17 mouse cellular contexts compared by ENCODE assay signal in genomic region chr1:134910037-134910436, GRCm38 (mm10). TPM values are rescaled to one million over a fixed set of nuclear protein-coding genes. Genes with fewer than 3 reads are reported as not detected.
DNase-seq lines count a peak whose midpoint lies in the region; ATAC-seq and TF ChIP-seq lines count a peak whose summit lies in the region.
"Had no signal": no experiment of that assay in that cellular context is flagged by ENCODE, and none has a peak within 500 bp of the region (broad histone marks: within the 10 kb centered on the region; RNA-seq: fewer than 3 reads in every experiment).

No protein-coding gene starts in this region.

- H3K27ac ChIP-seq in liver, adult 2 months (replicated peaks; ENCODE audit: insufficient read depth, low read depth, low read length) = no peak overlapping the region
- H3K27ac ChIP-seq in liver, postnatal 0 days (ENCODE audit: low read depth) = no peak overlapping the region
- H3K27ac ChIP-seq in heart, embryonic 10.5 days = peak overlapping the region; percentile 85
- no peak overlapping the region for H3K27ac ChIP-seq in forebrain, embryonic 10.5 days
- H3K27ac ChIP-seq in hindbrain, embryonic 12.5 days = no peak overlapping the region
- H3K27ac ChIP-seq: embryonic facial prominence, embryonic 15.5 days; forebrain, embryonic 13.5 days had no signal

- no peak overlapping the region for H3K4me2 ChIP-seq in liver, postnatal 0 days (ENCODE audit: low read depth, low read length)
- no peak overlapping the region for H3K4me2 ChIP-seq in hindbrain, embryonic 12.5 days (replicated peaks)
- H3K4me2 ChIP-seq: forebrain, embryonic 13.5 days had no signal

- 27% methylated on average over 3 of the region's 3 CpGs for WGBS in liver, adult 2 months
- WGBS in liver, postnatal 0 days (ENCODE audit: insufficient replicate concordance) = 38% methylated on average over 3 of the region's 3 CpGs
- WGBS in heart, embryonic 10.5 days = 12% methylated on average over 3 of the region's 3 CpGs
- 25% methylated on average over 3 of the region's 3 CpGs for WGBS in forebrain, embryonic 10.5 days
- 23% methylated on average over 3 of the region's 3 CpGs for WGBS in hindbrain, embryonic 12.5 days

- no peak overlapping the region for H3K9ac ChIP-seq in liver, adult 2 months (ENCODE audit: low read depth, low read length)
- no peak overlapping the region for H3K9ac ChIP-seq in liver, postnatal 0 days (replicated peaks)
- no peak overlapping the region for H3K9ac ChIP-seq in hindbrain, embryonic 12.5 days
- H3K9ac ChIP-seq: embryonic facial prominence, embryonic 15.5 days; forebrain, embryonic 13.5 days had no signal

- no peaks in the 10 kb centered on the region for H3K27me3 ChIP-seq in liver, adult 2 months (ENCODE audit: control insufficient read depth, insufficient read depth, low read length)
- no peaks in the 10 kb centered on the region for H3K27me3 ChIP-seq in liver, postnatal 0 days (ENCODE audit: insufficient read depth, low read length)
- no peaks in the 10 kb centered on the region for H3K27me3 ChIP-seq in heart, embryonic 10.5 days (ENCODE audit: insufficient read depth, poor library complexity, severe bottlenecking)
- H3K27me3 ChIP-seq in forebrain, embryonic 10.5 days (ENCODE audit: poor library complexity, severe bottlenecking) = no peaks in the 10 kb centered on the region
- H3K27me3 ChIP-seq in hindbrain, embryonic 12.5 days = no peaks in the 10 kb centered on the region
- H3K27me3 ChIP-seq: embryonic facial prominence, embryonic 15.5 days; forebrain, embryonic 13.5 days had no signal

- no peak overlapping the region for H3K4me3 ChIP-seq in liver, adult 2 months (ENCODE audit: insufficient read depth, low read depth, low read length)
- no peak overlapping the region for H3K4me3 ChIP-seq in liver, postnatal 0 days (ENCODE audit: low read depth, low read length)
- H3K4me3 ChIP-seq in heart, embryonic 10.5 days = no peak overlapping the region
- no peak overlapping the region for H3K4me3 ChIP-seq in forebrain, embryonic 10.5 days
- no peak overlapping the region for H3K4me3 ChIP-seq in hindbrain, embryonic 12.5 days
- H3K4me3 ChIP-seq: embryonic facial prominence, embryonic 15.5 days; forebrain, embryonic 13.5 days had no signal

- no peaks in the 10 kb centered on the region for H3K36me3 ChIP-seq in liver, adult 2 months (ENCODE audit: control insufficient read depth, insufficient read depth, low read length)
- H3K36me3 ChIP-seq in liver, postnatal 0 days (replicated peaks; ENCODE audit: insufficient read depth, low read length) = no peaks in the 10 kb centered on the region
- no peaks in the 10 kb centered on the region for H3K36me3 ChIP-seq in heart, embryonic 10.5 days
- H3K36me3 ChIP-seq in forebrain, embryonic 10.5 days (replicated peaks) = no peaks in the 10 kb centered on the region
- no peaks in the 10 kb centered on the region for H3K36me3 ChIP-seq in hindbrain, embryonic 12.5 days
- H3K36me3 ChIP-seq: embryonic facial prominence, embryonic 15.5 days; G1E had no signal

- no peaks in the 10 kb centered on the region for H3K4me1 ChIP-seq in liver, adult 2 months (ENCODE audit: control insufficient read depth, insufficient read depth, low read length)
- peaks cover 6% of the 10 kb centered on the region; the same call in 1 of the 2 replicates for H3K4me1 ChIP-seq in liver, postnatal 0 days (ENCODE audit: insufficient read depth)
- peaks cover 56% of the 10 kb centered on the region for H3K4me1 ChIP-seq in heart, embryonic 10.5 days
- 0 out of 2 replicates have a peak, but pooled peaks cover 7% of the 10 kb centered on the region for H3K4me1 ChIP-seq in forebrain, embryonic 10.5 days
- no peaks in the 10 kb centered on the region for H3K4me1 ChIP-seq in hindbrain, embryonic 12.5 days
- H3K4me1 ChIP-seq: forebrain, embryonic 13.5 days had no signal

- TF ChIP-seq CTCF in liver, adult 2 months (IDR thresholded peaks at IDR 0.05; ENCODE audit: low read depth, low read length) = no peak
- no peak for TF ChIP-seq CTCF in liver, postnatal 0 days (IDR thresholded peaks at IDR 0.05; ENCODE audit: low read depth)

- no peak for TF ChIP-seq POLR2A in liver, adult 2 months (IDR thresholded peaks at IDR 0.05; ENCODE audit: extremely low read depth, insufficient read depth, low read length)

- no peaks in the 10 kb centered on the region for H3K9me3 ChIP-seq in liver, postnatal 0 days (ENCODE audit: low read length)
- H3K9me3 ChIP-seq in heart, embryonic 10.5 days = no peaks in the 10 kb centered on the region
- H3K9me3 ChIP-seq in forebrain, embryonic 10.5 days = no peaks in the 10 kb centered on the region
- no peaks in the 10 kb centered on the region for H3K9me3 ChIP-seq in hindbrain, embryonic 12.5 days (replicated peaks)
- H3K9me3 ChIP-seq: embryonic facial prominence, embryonic 15.5 days; forebrain, embryonic 13.5 days; G1E had no signal

- H3K79me2 ChIP-seq in liver, adult 2 months (ENCODE audit: control insufficient read depth, insufficient read depth, low read length) = peaks cover 3% of the 10 kb centered on the region; the same call in 1 of the 2 replicates

- intact Hi-C loops in heart, postnatal 10 days (cut with DNase I) = loop anchor here (2.0 kb wide), 1 partner anchor 41 kb away; no protein-coding TSS in a partner anchor

- no peak for TF ChIP-seq EP300 in liver, postnatal 0 days (IDR thresholded peaks at IDR 0.05; ENCODE audit: low read depth)

- DNase-seq in liver, adult 2 months (ENCODE audit: extremely low read depth, low read depth, low spot score) = peak; percentile 8
- no peak for DNase-seq in liver, postnatal 0 days
- DNase-seq in heart, embryonic 10.5 days (ENCODE audit: low spot score) = peak; percentile 92
- DNase-seq in heart, postnatal 10 days = peak; percentile 78 to 81
- no peak for DNase-seq in forebrain, embryonic 10.5 days (ENCODE audit: extremely low spot score, low spot score)
- no peak for DNase-seq in spleen, postnatal 36 days (ENCODE audit: low spot score in 2 of 2)
- DNase-seq: embryo, embryonic 11 days; kidney, adult 8-10 months; kidney, postnatal 36 days; liver; lung, adult 2 months; lung, postnatal 36 days; thymus, adult 18-20 months had no signal

- no peak for ATAC-seq in liver, postnatal 0 days
- ATAC-seq in hindbrain, embryonic 12.5 days (ENCODE audit: low FRiP score) = no peak
- ATAC-seq: forebrain, embryonic 13.5 days had no signal

RNA-seq across cellular contexts. Expression of gene Ppp1r12b, which starts 45.7 kb away (rescaled TPM):
- total RNA-seq in liver, adult 2 months (2014; rRNA removed) = 4.7 and 5.0 TPM in 2 replicates
- polyA plus RNA-seq in liver, adult 2 months (2012; rRNA removed) = 1.4 and 2.2 TPM in 2 replicates
- polyA plus RNA-seq in liver, postnatal 0 days (2015; fragmentation: Nextera tagmentation; extraction: Ambion mirVana) = 0.93 and 1.4 TPM in 2 replicates
- polyA plus RNA-seq in heart, embryonic 10.5 days (2016; fragmentation: Nextera tagmentation; extraction: Ambion mirVana) = 15.2 and 24.5 TPM in 2 replicates
- total RNA-seq in heart, postnatal 10 days (2021) = 100 to 1,000 TPM; 130 to 131 TPM
- 5.8 and 6.5 TPM in 2 replicates for polyA plus RNA-seq in forebrain, embryonic 10.5 days (2016; fragmentation: Nextera tagmentation; extraction: Ambion mirVana)
- polyA plus RNA-seq in hindbrain, embryonic 12.5 days (2016; fragmentation: Nextera tagmentation; extraction: Ambion mirVana) = 12.7 and 13.2 TPM in 2 replicates

RNA-seq across cellular contexts. Expression of gene Ube2t, which starts 52.3 kb away (rescaled TPM):
- 1.1 and 1.8 TPM in 2 replicates for total RNA-seq in liver, adult 2 months (2014; rRNA removed)
- polyA plus RNA-seq in liver, adult 2 months (2012; rRNA removed) = 0.19 and 0.43 TPM in 2 replicates
- polyA plus RNA-seq in liver, postnatal 0 days (2015; fragmentation: Nextera tagmentation; extraction: Ambion mirVana) = 17.1 and 17.6 TPM in 2 replicates
- polyA plus RNA-seq in heart, embryonic 10.5 days (2016; fragmentation: Nextera tagmentation; extraction: Ambion mirVana) = 49.3 and 51.9 TPM in 2 replicates
- total RNA-seq in heart, postnatal 10 days (2021) = 10 to 100 TPM in 1 of 2 experiments, 1 to 10 TPM in 1; 9.6 to 10.1 TPM
- 58.0 and 58.9 TPM in 2 replicates for polyA plus RNA-seq in forebrain, embryonic 10.5 days (2016; fragmentation: Nextera tagmentation; extraction: Ambion mirVana)
- polyA plus RNA-seq in hindbrain, embryonic 12.5 days (2016; fragmentation: Nextera tagmentation; extraction: Ambion mirVana) = 26.6 and 30.8 TPM in 2 replicates

Comparison
In these comparisons a context has a peak if more than half of its experiments do, and no peak if none do; other contexts are left out.
1. DNase-seq: peak in liver, adult 2 months (single experiment), heart, embryonic 10.5 days (single experiment) and heart, postnatal 10 days (2 of 2); none in liver, postnatal 0 days (single experiment), forebrain, embryonic 10.5 days (single experiment) and spleen, postnatal 36 days (0 of 2).
2. RNA of gene Ube2t, which starts 52.3 kb away (polyA plus RNA-seq): 58.0 to 58.9 TPM in forebrain, embryonic 10.5 days, 49.3 to 51.9 TPM in heart, embryonic 10.5 days, 26.6 to 30.8 TPM in hindbrain, embryonic 12.5 days and 17.1 to 17.6 TPM in liver, postnatal 0 days; 0.19 to 0.43 TPM in liver, adult 2 months; every median in the first group is over 10 times any median in the second.